25 mouse cellular contexts compared by ENCODE assay signal in the genomic region with DNA sequence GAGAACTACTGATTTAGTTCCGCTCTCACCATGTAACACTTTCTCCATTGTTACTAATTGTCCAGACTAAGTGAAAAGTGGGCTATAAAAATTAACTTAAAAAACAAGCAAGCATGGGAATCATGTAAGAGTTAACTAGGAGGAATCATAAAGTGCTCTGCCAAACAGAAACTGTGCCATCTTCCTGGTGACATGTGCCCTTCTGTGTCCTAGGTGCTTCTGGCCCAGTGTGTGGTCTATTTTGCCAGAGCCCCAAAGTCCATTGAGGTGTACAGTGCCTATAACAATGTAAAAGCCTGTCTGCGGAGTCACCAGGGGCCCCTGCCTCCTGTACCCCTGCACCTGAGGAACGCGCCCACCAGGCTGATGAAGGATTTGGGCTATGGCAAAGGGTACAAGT. TPM values are rescaled to one million over a fixed set of nuclear protein-coding genes. Genes with fewer than 3 reads are reported as not detected.
"Had no signal": no experiment of that assay in that cellular context is flagged by ENCODE, and none has a peak within 500 bp of the region (broad histone marks: within the 10 kb centered on the region; RNA-seq: fewer than 3 reads in every experiment).

No protein-coding gene starts in this region.

- H3K9me3 ChIP-seq: neural tube, embryonic 13.5 days; neural tube, embryonic 15.5 days; stomach, embryonic 15.5 days had no signal

- H3K27ac ChIP-seq: neural tube, embryonic 13.5 days; neural tube, embryonic 15.5 days; stomach, embryonic 15.5 days; stomach, postnatal 0 days had no signal

- DNase-seq: retina, postnatal 1 day; right cerebral cortex, adult 18-20 months; right cerebral cortex, postnatal 14 days; right cerebral cortex, postnatal 25 days; right cerebral cortex, postnatal 4 days; spleen, adult 18-20 months; thymus, adult 18-20 months; thymus, adult 2 months; thymus, postnatal 14 days; thymus, postnatal 25 days; thymus, postnatal 36 days; thymus, postnatal 4 days had no signal

- H3K4me1 ChIP-seq: neural tube, embryonic 13.5 days; neural tube, embryonic 15.5 days; stomach, embryonic 15.5 days had no signal

- H3K4me3 ChIP-seq: neural tube, embryonic 13.5 days; neural tube, embryonic 15.5 days; stomach, embryonic 15.5 days had no signal

- H3K4me2 ChIP-seq: neural tube, embryonic 13.5 days; neural tube, embryonic 15.5 days; stomach, embryonic 15.5 days had no signal

- H3K27me3 ChIP-seq: neural tube, embryonic 13.5 days; neural tube, embryonic 15.5 days; stomach, embryonic 15.5 days had no signal

- H3K9ac ChIP-seq: neural tube, embryonic 13.5 days; neural tube, embryonic 15.5 days; stomach, embryonic 15.5 days had no signal

RNA-seq across cellular contexts. Expression of a gene that starts 19.0 kb away (rescaled TPM):
- total RNA-seq: neutrophil, adult 5-6 weeks had no signal
- polyA plus RNA-seq: neural tube, embryonic 13.5 days; neural tube, embryonic 14.5 days; neural tube, embryonic 15.5 days; small intestine, adult 2 months; spleen, adult 2 months; stomach, embryonic 14.5 days; stomach, embryonic 15.5 days; stomach, embryonic 16.5 days; stomach, postnatal 0 days; testis, adult 2 months; thymus, adult 2 months; thymus, postnatal 0 days; urinary bladder, adult 2 months had no signal

RNA-seq across cellular contexts. Expression of a gene that starts 37.9 kb away (rescaled TPM):
- total RNA-seq: neutrophil, adult 5-6 weeks had no signal
- polyA plus RNA-seq: small intestine, adult 2 months; spleen, adult 2 months had no signal
